26 mouse cellular contexts compared by ENCODE assay signal in genomic region chr7:113499821-113500220, GRCm38 (mm10). TPM values are rescaled to one million over a fixed set of nuclear protein-coding genes. Genes with fewer than 3 reads are reported as not detected.
A peak's percentile ranks its signal among the peaks of the same experiment; 100 is the strongest.
DNase-seq lines count a peak whose midpoint lies in the region; ATAC-seq and TF ChIP-seq lines count a peak whose summit lies in the region.
"Had no signal": no experiment of that assay in that cellular context is flagged by ENCODE, and none has a peak within 500 bp of the region (broad histone marks: within the 10 kb centered on the region; RNA-seq: fewer than 3 reads in every experiment).

No protein-coding gene starts in this region.

- DNase-seq in lung, postnatal 36 days: peak; percentile 34
- no peak for DNase-seq in lung, postnatal 14 days
- no peak for DNase-seq in stomach, postnatal 0 days (ENCODE audit: low spot score)
- DNase-seq in left cerebral cortex, postnatal 4 days: no peak
- DNase-seq: adrenal gland, postnatal 10 days; adrenal gland, postnatal 36 days; B cell, adult 2 months; cerebellum, adult 18-20 months; cerebellum, adult 9-11 months; cerebellum, postnatal 25 days; forebrain, postnatal 0 days; gastrocnemius, adult 2 months; gastrocnemius, postnatal 14 days; heart, adult 18-20 months; heart, postnatal 14 days; heart, postnatal 4 days had no signal

- no peak overlapping the region for H3K4me3 ChIP-seq in stomach, postnatal 0 days (ENCODE audit: low read depth, low read length)
- H3K4me3 ChIP-seq: gastrocnemius, adult 2 months; heart, embryonic 13.5 days; hindbrain, embryonic 12.5 days; hindbrain, embryonic 15.5 days; intestine, embryonic 15.5 days had no signal

- intact Hi-C loops in left cerebral cortex, postnatal 4 days (cut with DNase I): no loop called here

- H3K9me3 ChIP-seq in stomach, postnatal 0 days (ENCODE audit: control insufficient read depth, low read length): no peaks in the 10 kb centered on the region
- H3K9me3 ChIP-seq: G1E; heart, embryonic 13.5 days; hindbrain, embryonic 12.5 days; hindbrain, embryonic 15.5 days; intestine, embryonic 15.5 days had no signal

- H3K4me1 ChIP-seq in stomach, postnatal 0 days (replicated peaks; ENCODE audit: control insufficient read depth, insufficient read depth): no peaks in the 10 kb centered on the region
- H3K4me1 ChIP-seq: heart, embryonic 13.5 days; hindbrain, embryonic 12.5 days; hindbrain, embryonic 15.5 days; intestine, embryonic 15.5 days had no signal

- H3K27me3 ChIP-seq in stomach, postnatal 0 days (ENCODE audit: control insufficient read depth, insufficient read depth, low read length): no peaks in the 10 kb centered on the region
- H3K27me3 ChIP-seq: CH12.LX; heart, embryonic 13.5 days; hindbrain, embryonic 12.5 days; hindbrain, embryonic 15.5 days; intestine, embryonic 15.5 days; Patski had no signal

- 67% methylated on average over 6 of the region's 6 CpGs for WGBS in stomach, postnatal 0 days

- H3K4me2 ChIP-seq in stomach, postnatal 0 days (replicated peaks; ENCODE audit: low read depth): no peak overlapping the region
- H3K4me2 ChIP-seq: heart, embryonic 13.5 days; hindbrain, embryonic 12.5 days; hindbrain, embryonic 15.5 days; intestine, embryonic 15.5 days had no signal

- no peak for TF ChIP-seq CTCF in stomach, postnatal 0 days (IDR thresholded peaks at IDR 0.05; ENCODE audit: low read depth)

- H3K36me3 ChIP-seq in stomach, postnatal 0 days (ENCODE audit: control insufficient read depth, insufficient read depth, low read length): no peaks in the 10 kb centered on the region
- H3K36me3 ChIP-seq: G1E; heart, embryonic 13.5 days; hindbrain, embryonic 12.5 days; hindbrain, embryonic 15.5 days; intestine, embryonic 15.5 days had no signal

- H3K27ac ChIP-seq in stomach, postnatal 0 days (replicated peaks): peak overlapping the region; percentile 40
- H3K27ac ChIP-seq: gastrocnemius, adult 2 months; heart, embryonic 13.5 days; hindbrain, embryonic 12.5 days; hindbrain, embryonic 15.5 days; intestine, embryonic 15.5 days had no signal

- H3K9ac ChIP-seq in stomach, postnatal 0 days (ENCODE audit: low read length): no peak overlapping the region
- H3K9ac ChIP-seq: forebrain, postnatal 0 days; heart, embryonic 13.5 days; hindbrain, embryonic 12.5 days; hindbrain, embryonic 15.5 days; intestine, embryonic 15.5 days had no signal

- TF ChIP-seq EP300 in stomach, postnatal 0 days (optimal IDR thresholded peaks at IDR 0.05): no peak

- ATAC-seq in megakaryocyte, adult 5-6 weeks (ENCODE audit: poor library complexity, severe bottlenecking): peak; percentile 88
- no peak for ATAC-seq in stomach, postnatal 0 days (ENCODE audit: low FRiP score, low TSS enrichment)
- no peak for ATAC-seq in erythroblast, adult 5-6 weeks (replicated peaks; ENCODE audit: low FRiP score, poor library complexity, severe bottlenecking)
- ATAC-seq: forebrain, embryonic 14.5 days; forebrain, postnatal 0 days; intestine, embryonic 15.5 days; Patski had no signal

RNA-seq across cellular contexts. Expression of gene Far1, which starts 13.8 kb away (rescaled TPM):
- total RNA-seq in megakaryocyte, adult 5-6 weeks (2015): 228 and 233 TPM in 2 replicates
- 225 and 231 TPM in 2 replicates for total RNA-seq in megakaryocyte, adult 5-6 weeks (2017)
- polyA plus RNA-seq in stomach, postnatal 0 days (2015; fragmentation: Nextera tagmentation; extraction: Ambion mirVana): 76.8 and 77.9 TPM in 2 replicates
- 41.9 and 65.2 TPM in 2 replicates for total RNA-seq in erythroblast, adult 5-6 weeks (2015; ENCODE audit: low replicate concordance)
- 48.3 and 56.2 TPM in 2 replicates for total RNA-seq in erythroblast, adult 5-6 weeks (2017; ENCODE audit: low replicate concordance)
- 100 to 1,000 TPM; 124 to 128 TPM for total RNA-seq in left cerebral cortex, postnatal 4 days (2021)
